Mouse (Mus musculus) gastrocnemius, postnatal 10 days (tissue): ENCODE results near the gene Adipor1. TPM values are rescaled to one million over a fixed set of nuclear protein-coding genes. Genes with fewer than 3 reads are reported as not detected.

ENCODE experiments used
- total RNA-seq, 2 experiments: library from RNA; stranded (reverse); gene quantifications; 2 replicates each; pipeline ENCODE4 v1.2.3; 2021

Adipor1 gene
- total RNA-seq, 2 experiments from 2014 or later, result 108 to 117 TPM

Other genes starting within 250 kb of the Adipor1 start
- gene Chil1, start 233.2 kb upstream of the Adipor1 start, total RNA-seq, result 1 to 10 TPM; 1.9 TPM
- gene Mybph, start 221.9 kb upstream of the Adipor1 start, total RNA-seq, result 100 to 1,000 TPM; 204 to 410 TPM
- under 1 TPM; 0.90 to 0.96 TPM for gene Adora1, start 179.9 kb upstream of the Adipor1 start, total RNA-seq
- 100 to 1,000 TPM; 135 to 142 TPM for gene Myog, start 125.4 kb upstream of the Adipor1 start, total RNA-seq
- 10 to 100 TPM; 11.2 to 13.7 TPM for gene Ppfia4, start 82.5 kb upstream of the Adipor1 start, total RNA-seq
- 10 to 100 TPM; 17.2 to 18.5 TPM for gene Tmem183a, start 53.4 kb upstream of the Adipor1 start, total RNA-seq
- not detected for gene 4933406M09Rik, start 29.4 kb upstream of the Adipor1 start, total RNA-seq
- 100 to 1,000 TPM; 108 to 116 TPM for gene Cyb5r1, start 9.8 kb upstream of the Adipor1 start, total RNA-seq
- gene Klhl12, start 40.2 kb downstream of the Adipor1 start, total RNA-seq, result 10 to 100 TPM; 10.1 to 10.7 TPM
- 1 to 10 TPM; 7.2 to 9.4 TPM for gene Rabif, start 79.3 kb downstream of the Adipor1 start, total RNA-seq
- gene Mgat4e, start 134.3 kb downstream of the Adipor1 start, total RNA-seq, result not detected
- gene Kdm5b, start 144.8 kb downstream of the Adipor1 start, total RNA-seq, result 10 to 100 TPM; 22.7 to 29.6 TPM
- gene Syt2, start 231.3 kb downstream of the Adipor1 start, total RNA-seq, result under 1 TPM; 0.07 to 0.28 TPM